Comparison of ENCODE assay signal across 12 mouse cellular contexts in the genomic region with DNA sequence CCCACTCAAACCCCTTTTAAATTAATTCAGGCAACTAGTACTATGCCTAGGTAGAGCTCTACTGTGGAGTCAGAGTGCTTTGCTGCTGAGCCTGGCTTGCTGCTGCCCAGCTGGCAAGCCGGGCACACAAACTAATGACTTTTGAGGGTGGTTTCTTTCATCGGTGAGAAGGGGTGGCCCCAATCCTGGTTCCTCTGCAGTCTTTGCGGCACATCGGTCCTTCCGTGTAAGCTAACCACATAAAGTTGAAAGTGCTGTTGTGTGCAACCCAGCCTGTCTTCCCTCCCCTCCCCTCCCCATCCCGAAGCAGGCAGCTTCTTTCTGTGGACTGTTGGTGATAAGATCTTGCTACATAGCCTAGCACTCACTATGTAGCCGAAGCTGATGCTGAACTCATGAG. TPM values are rescaled to one million over a fixed set of nuclear protein-coding genes. Genes with fewer than 3 reads are reported as not detected.
DNase-seq lines count a peak whose midpoint lies in the region; ATAC-seq lines count a peak whose summit lies in the region.
"Had no signal": no experiment of that assay in that cellular context is flagged by ENCODE, and none has a peak within 500 bp of the region (broad histone marks: within the 10 kb centered on the region; RNA-seq: fewer than 3 reads in every experiment).

No protein-coding gene starts in this region.

- H3K4me2 ChIP-seq in heart, embryonic 13.5 days: no peak overlapping the region
- no peak overlapping the region for H3K4me2 ChIP-seq in forebrain, embryonic 15.5 days (replicated peaks)
- no peak overlapping the region for H3K4me2 ChIP-seq in midbrain, embryonic 14.5 days (ENCODE audit: low read length)
- H3K4me2 ChIP-seq: embryonic facial prominence, embryonic 13.5 days had no signal

- DNase-seq in heart, embryonic 10.5 days (ENCODE audit: low spot score): no peak
- DNase-seq in CD8-positive naive resting alpha-beta T cell, adult 2 months (ENCODE audit: low read depth in 2 of 2, low spot score in 2 of 2): peak; percentile 46 to 55
- DNase-seq in lung, postnatal 25 days (ENCODE audit: low spot score): peak; percentile 60
- DNase-seq in spleen, postnatal 14 days (ENCODE audit: low spot score in 2 of 2): peak; percentile 40 to 53
- no peak for DNase-seq in c-Kit-positive CD71-positive TER-119-positive erythroid progenitor cells, embryonic 14.5 days (ENCODE audit: low spot score)
- no peak for DNase-seq in midbrain, embryonic 14.5 days
- DNase-seq: adrenal gland, postnatal 36 days; gastrocnemius, postnatal 36 days; kidney, postnatal 4 days had no signal

- H3K4me1 ChIP-seq in heart, embryonic 13.5 days: no peaks in the 10 kb centered on the region
- H3K4me1 ChIP-seq in heart, embryonic 10.5 days: peaks cover 17% of the 10 kb centered on the region
- H3K4me1 ChIP-seq in forebrain, embryonic 15.5 days: no peaks in the 10 kb centered on the region
- no peaks in the 10 kb centered on the region for H3K4me1 ChIP-seq in midbrain, embryonic 14.5 days (ENCODE audit: control insufficient read depth, insufficient read depth, low read length)
- H3K4me1 ChIP-seq: embryonic facial prominence, embryonic 13.5 days had no signal

- H3K27me3 ChIP-seq in heart, embryonic 13.5 days (replicated peaks): no peaks in the 10 kb centered on the region
- no peaks in the 10 kb centered on the region for H3K27me3 ChIP-seq in heart, embryonic 10.5 days (ENCODE audit: insufficient read depth, poor library complexity, severe bottlenecking)
- no peaks in the 10 kb centered on the region for H3K27me3 ChIP-seq in forebrain, embryonic 15.5 days
- H3K27me3 ChIP-seq in midbrain, embryonic 14.5 days (ENCODE audit: control insufficient read depth, insufficient read depth, low read length): no peaks in the 10 kb centered on the region
- H3K27me3 ChIP-seq: embryonic facial prominence, embryonic 13.5 days had no signal

- H3K9me3 ChIP-seq in heart, embryonic 13.5 days: 0 out of 2 replicates have a peak, but pooled peaks cover 4% of the 10 kb centered on the region
- H3K9me3 ChIP-seq in heart, embryonic 10.5 days: no peaks in the 10 kb centered on the region
- H3K9me3 ChIP-seq in forebrain, embryonic 15.5 days: 0 out of 2 replicates have a peak, but pooled peaks cover 2% of the 10 kb centered on the region
- 0 out of 2 replicates have a peak, but pooled peaks cover 4% of the 10 kb centered on the region for H3K9me3 ChIP-seq in midbrain, embryonic 14.5 days (ENCODE audit: control insufficient read depth, low read length)
- H3K9me3 ChIP-seq: embryonic facial prominence, embryonic 13.5 days had no signal

- H3K9ac ChIP-seq in heart, embryonic 13.5 days: peak overlapping the region; percentile 21; the same call in 1 of the 2 replicates
- no peak overlapping the region for H3K9ac ChIP-seq in forebrain, embryonic 15.5 days (replicated peaks)
- no peak overlapping the region for H3K9ac ChIP-seq in midbrain, embryonic 14.5 days (replicated peaks; ENCODE audit: low read length)
- H3K9ac ChIP-seq: embryonic facial prominence, embryonic 13.5 days had no signal

- no peak for ATAC-seq in heart, embryonic 13.5 days (ENCODE audit: extremely low read depth, insufficient number of reproducible peaks, low FRiP score, low TSS enrichment)
- no peak for ATAC-seq in forebrain, embryonic 15.5 days (replicated peaks)
- ATAC-seq in midbrain, embryonic 14.5 days (ENCODE audit: low FRiP score, low TSS enrichment): no peak

- H3K27ac ChIP-seq in heart, embryonic 13.5 days (replicated peaks): no peak overlapping the region
- H3K27ac ChIP-seq in heart, embryonic 10.5 days: no peak overlapping the region
- no peak overlapping the region for H3K27ac ChIP-seq in forebrain, embryonic 15.5 days (replicated peaks)
- no peak overlapping the region for H3K27ac ChIP-seq in midbrain, embryonic 14.5 days (replicated peaks; ENCODE audit: low read depth, low read length)
- H3K27ac ChIP-seq: embryonic facial prominence, embryonic 13.5 days had no signal

- H3K36me3 ChIP-seq in heart, embryonic 13.5 days: no peaks in the 10 kb centered on the region
- H3K36me3 ChIP-seq in heart, embryonic 10.5 days: no peaks in the 10 kb centered on the region
- H3K36me3 ChIP-seq in forebrain, embryonic 15.5 days: no peaks in the 10 kb centered on the region
- H3K36me3 ChIP-seq in midbrain, embryonic 14.5 days (ENCODE audit: control insufficient read depth, insufficient read depth, low read length): no peaks in the 10 kb centered on the region
- H3K36me3 ChIP-seq: embryonic facial prominence, embryonic 13.5 days had no signal

- no peak overlapping the region for H3K4me3 ChIP-seq in heart, embryonic 13.5 days
- no peak overlapping the region for H3K4me3 ChIP-seq in heart, embryonic 10.5 days
- no peak overlapping the region for H3K4me3 ChIP-seq in forebrain, embryonic 15.5 days
- H3K4me3 ChIP-seq in midbrain, embryonic 14.5 days (replicated peaks; ENCODE audit: low read depth, low read length): no peak overlapping the region
- H3K4me3 ChIP-seq: embryonic facial prominence, embryonic 13.5 days had no signal

- WGBS in heart, embryonic 13.5 days: 64% methylated on average over 7 of the region's 7 CpGs
- 66% methylated on average over 7 of the region's 7 CpGs for WGBS in heart, embryonic 10.5 days
- WGBS in forebrain, embryonic 15.5 days: 91% methylated on average over 7 of the region's 7 CpGs
- WGBS in midbrain, embryonic 14.5 days: 91% methylated on average over 7 of the region's 7 CpGs

RNA-seq across cellular contexts. Expression of gene Milr1, which starts 1.1 kb away (rescaled TPM):
- polyA plus RNA-seq in heart, embryonic 13.5 days (2015; fragmentation: Nextera tagmentation; extraction: Ambion mirVana): 1.5 and 1.9 TPM in 2 replicates
- polyA plus RNA-seq in heart, embryonic 10.5 days (2016; fragmentation: Nextera tagmentation; extraction: Ambion mirVana): 0.46 and 1.2 TPM in 2 replicates
- polyA plus RNA-seq in forebrain, embryonic 15.5 days (2015; fragmentation: Nextera tagmentation; extraction: Ambion mirVana): 0.52 and 1.2 TPM in 2 replicates
- polyA plus RNA-seq in midbrain, embryonic 14.5 days (2014; fragmentation: Nextera tagmentation; extraction: Ambion mirVana): 0.20 and 1.4 TPM in 2 replicates

RNA-seq across cellular contexts. Expression of gene Pecam1, which starts 1.7 kb away (rescaled TPM):
- polyA plus RNA-seq in heart, embryonic 13.5 days (2015; fragmentation: Nextera tagmentation; extraction: Ambion mirVana): 60.7 and 61.4 TPM in 2 replicates
- polyA plus RNA-seq in heart, embryonic 10.5 days (2016; fragmentation: Nextera tagmentation; extraction: Ambion mirVana): 40.6 and 56.0 TPM in 2 replicates
- polyA plus RNA-seq in forebrain, embryonic 15.5 days (2015; fragmentation: Nextera tagmentation; extraction: Ambion mirVana): 12.1 and 14.3 TPM in 2 replicates
- polyA plus RNA-seq in midbrain, embryonic 14.5 days (2014; fragmentation: Nextera tagmentation; extraction: Ambion mirVana): 9.7 and 14.8 TPM in 2 replicates

RNA-seq across cellular contexts. Expression of gene Polg2, which starts 27.2 kb away (rescaled TPM):
- polyA plus RNA-seq in heart, embryonic 13.5 days (2015; fragmentation: Nextera tagmentation; extraction: Ambion mirVana): 6.1 and 6.5 TPM in 2 replicates
- 9.4 and 9.9 TPM in 2 replicates for polyA plus RNA-seq in heart, embryonic 10.5 days (2016; fragmentation: Nextera tagmentation; extraction: Ambion mirVana)
- 9.9 and 11.0 TPM in 2 replicates for polyA plus RNA-seq in forebrain, embryonic 15.5 days (2015; fragmentation: Nextera tagmentation; extraction: Ambion mirVana)
- 9.4 and 9.5 TPM in 2 replicates for polyA plus RNA-seq in midbrain, embryonic 14.5 days (2014; fragmentation: Nextera tagmentation; extraction: Ambion mirVana)

RNA-seq across cellular contexts. Expression of gene Ddx5, which starts 36.9 kb away (rescaled TPM):
- polyA plus RNA-seq in heart, embryonic 13.5 days (2015; fragmentation: Nextera tagmentation; extraction: Ambion mirVana): 192 and 199 TPM in 2 replicates
- 203 and 259 TPM in 2 replicates for polyA plus RNA-seq in heart, embryonic 10.5 days (2016; fragmentation: Nextera tagmentation; extraction: Ambion mirVana)
- polyA plus RNA-seq in forebrain, embryonic 15.5 days (2015; fragmentation: Nextera tagmentation; extraction: Ambion mirVana): 512 and 520 TPM in 2 replicates
- 470 and 537 TPM in 2 replicates for polyA plus RNA-seq in midbrain, embryonic 14.5 days (2014; fragmentation: Nextera tagmentation; extraction: Ambion mirVana)

RNA-seq across cellular contexts. Expression of gene Cep95, which starts 36.9 kb away (rescaled TPM):
- polyA plus RNA-seq in heart, embryonic 13.5 days (2015; fragmentation: Nextera tagmentation; extraction: Ambion mirVana): 11.5 and 13.7 TPM in 2 replicates
- 15.8 and 18.3 TPM in 2 replicates for polyA plus RNA-seq in heart, embryonic 10.5 days (2016; fragmentation: Nextera tagmentation; extraction: Ambion mirVana)
- polyA plus RNA-seq in forebrain, embryonic 15.5 days (2015; fragmentation: Nextera tagmentation; extraction: Ambion mirVana): 20.5 and 21.2 TPM in 2 replicates
- polyA plus RNA-seq in midbrain, embryonic 14.5 days (2014; fragmentation: Nextera tagmentation; extraction: Ambion mirVana): 13.9 and 14.4 TPM in 2 replicates

Comparison
In these comparisons a context has a peak if more than half of its experiments do, and no peak if none do; other contexts are left out.
1. DNase-seq: peak in CD8-positive naive resting alpha-beta T cell, adult 2 months (2 of 2), lung, postnatal 25 days (single experiment) and spleen, postnatal 14 days (2 of 2); none in heart, embryonic 10.5 days (single experiment), c-Kit-positive CD71-positive TER-119-positive erythroid progenitor cells, embryonic 14.5 days (single experiment) and midbrain, embryonic 14.5 days (single experiment).